Mouse (Mus musculus): Measurements from ENCODE around the gene Lrriq4. TPM values are rescaled to one million over a fixed set of nuclear protein-coding genes. Genes with fewer than 3 reads are reported as not detected.

The Lrriq4 gene
- polyA plus RNA-seq, 1 experiment from 2014 or later = not detected

DNA sequence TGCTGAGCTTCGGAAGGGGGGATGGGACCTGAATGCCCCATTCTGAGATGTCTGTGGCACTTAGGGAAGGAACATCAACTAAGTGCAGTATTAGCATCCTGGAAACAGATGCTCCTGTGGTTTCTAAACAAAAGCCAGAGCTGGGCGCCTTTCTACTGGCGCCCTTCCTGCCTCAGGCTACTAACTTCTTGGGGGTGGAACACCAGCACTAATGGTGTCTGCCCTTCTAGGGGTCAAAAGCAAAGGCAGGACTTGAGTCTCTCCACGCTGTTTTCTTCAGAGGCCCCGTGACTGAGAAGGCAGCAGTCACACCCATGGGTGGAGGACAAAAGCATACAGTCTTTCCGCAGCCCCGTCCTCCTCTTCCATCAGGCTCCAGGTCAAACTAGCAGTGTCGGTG, 2.5 kb downstream of the Lrriq4 start:
- Histone ChIP-seq H3K27ac (replicated peaks in 1 of 2; ENCODE audit: control insufficient read depth in 1 of 2, insufficient read depth in 1 of 2, low read depth in 2 of 2, low read length in 2 of 2) (no peak overlapping the region), H3K9me3 (ENCODE audit: control insufficient read depth, low read length) (no peaks in the 10 kb centered on the region), H3K4me1 (ENCODE audit: control insufficient read depth in 2 of 2, insufficient read depth in 2 of 2, low read length in 2 of 2) (peaks cover 6 to 13% of the 10 kb centered on the region in 2 experiments), H3K9ac (ENCODE audit: low read length) (no peak overlapping the region), H3K4me3 (ENCODE audit: control insufficient read depth in 1 of 2, insufficient read depth in 1 of 2, low read depth in 1 of 2, low read length in 2 of 2) (no peak overlapping the region), H3K4me2 (ENCODE audit: low read length) (no peak overlapping the region), H3K27me3 (ENCODE audit: control insufficient read depth, insufficient read depth, low read length) (peaks cover 22% of the 10 kb centered on the region), H3K36me3 (ENCODE audit: control insufficient read depth, insufficient read depth, low read length) (no peaks in the 10 kb centered on the region)
- no peak for ATAC-seq (ENCODE audit: insufficient number of reproducible peaks, insufficient read depth, low FRiP score, low read depth)
- whole genome bisulfite sequencing = 50% methylated on average over 8 of the region's 8 CpGs

DNA sequence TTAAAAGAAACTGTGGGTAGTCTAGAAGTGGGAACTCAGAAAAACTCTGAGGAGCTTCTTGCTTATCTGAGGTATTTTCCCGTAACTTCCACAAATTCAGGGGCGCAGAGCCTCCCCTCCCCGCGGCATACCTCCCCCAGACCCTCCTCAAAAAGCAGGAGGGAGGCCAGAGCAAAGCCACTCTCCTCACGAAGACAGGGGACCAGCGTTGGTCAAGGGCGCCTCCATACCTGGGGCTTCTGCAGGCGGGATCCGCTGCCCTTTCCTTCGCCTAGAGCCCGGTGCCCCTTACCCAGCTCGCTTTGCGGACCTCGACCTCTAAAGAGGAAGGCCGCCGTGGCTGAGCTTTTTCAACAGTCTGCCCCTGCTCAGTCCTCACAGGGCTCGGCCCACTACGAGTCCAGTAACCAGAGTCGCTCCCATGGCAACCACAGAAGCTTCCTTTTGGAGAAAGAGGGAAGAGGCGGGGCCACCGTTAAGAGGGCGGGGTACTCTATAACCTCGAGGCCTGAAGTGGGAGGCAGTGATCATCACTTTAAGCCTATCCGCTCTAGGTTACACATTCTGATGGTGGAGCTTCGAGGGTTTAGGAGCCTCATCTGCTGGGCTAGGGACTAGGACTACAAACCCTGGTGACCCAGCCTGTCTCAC, 3.3 kb downstream of the Lrriq4 start, which contains the start of gene Lrrc34:
Gene Lrrc34 (minus strand): TSS at position 430 of the 651 bp plus-strand sequence.
- peak within 1 kb of the TSS; percentile 40 to 46 for H3K4me3 ChIP-seq (ENCODE audit: control insufficient read depth in 1 of 2, insufficient read depth in 1 of 2, low read depth in 1 of 2, low read length in 2 of 2)
- H3K4me1 ChIP-seq (ENCODE audit: control insufficient read depth in 2 of 2, insufficient read depth in 2 of 2, low read length in 2 of 2) = peaks cover 6 to 13% of the 10 kb centered on the region in 2 experiments
- H3K4me2 ChIP-seq (ENCODE audit: low read length) = peak within 1 kb of the TSS; percentile 78
- no peaks in the 10 kb centered on the region for H3K36me3 ChIP-seq (ENCODE audit: control insufficient read depth, insufficient read depth, low read length)
- peak within 1 kb of the TSS; percentile 69 for H3K9ac ChIP-seq (ENCODE audit: low read length)
- H3K9me3 ChIP-seq (ENCODE audit: control insufficient read depth, low read length) = no peaks in the 10 kb centered on the region
- ATAC-seq (ENCODE audit: insufficient number of reproducible peaks, insufficient read depth, low FRiP score, low read depth) = peak; percentile 73; the same call in 1 of the 2 replicates
- no peak within 1 kb of the TSS for H3K27ac ChIP-seq (replicated peaks in 1 of 2; ENCODE audit: control insufficient read depth in 1 of 2, insufficient read depth in 1 of 2, low read depth in 2 of 2, low read length in 2 of 2)
- H3K27me3 ChIP-seq (ENCODE audit: control insufficient read depth, insufficient read depth, low read length) = peaks cover 25% of the 10 kb centered on the region
- 3% methylated on average over 25 of the region's 25 CpGs for WGBS

DNA sequence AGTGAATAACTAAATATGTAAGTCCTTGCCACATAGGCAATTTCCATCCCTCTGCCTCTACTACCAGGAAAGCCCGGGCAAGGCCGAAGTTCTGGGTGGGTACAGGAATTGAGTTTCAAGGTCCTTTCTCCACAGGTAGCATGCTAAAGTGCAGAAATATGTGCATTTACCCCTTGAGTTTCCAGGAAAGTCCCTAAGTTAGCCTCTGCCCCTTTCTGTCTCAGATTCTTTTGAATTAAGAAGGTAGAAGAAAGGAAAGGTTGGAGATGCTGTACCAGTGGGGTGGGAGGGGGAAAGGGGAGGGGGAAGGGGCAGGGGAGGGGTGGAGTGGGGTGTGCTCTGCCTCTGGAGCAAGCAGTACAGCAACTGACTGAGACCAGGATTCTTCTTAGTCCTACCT, 4.2 kb downstream of the Lrriq4 start:
- H3K4me1 ChIP-seq (ENCODE audit: control insufficient read depth in 2 of 2, insufficient read depth in 2 of 2, low read length in 2 of 2) = peaks cover 6 to 8% of the 10 kb centered on the region in 2 experiments
- H3K9ac ChIP-seq (ENCODE audit: low read length) = no peak overlapping the region
- no peak overlapping the region for H3K27ac ChIP-seq (replicated peaks in 1 of 2; ENCODE audit: control insufficient read depth in 1 of 2, insufficient read depth in 1 of 2, low read depth in 2 of 2, low read length in 2 of 2)
- WGBS = 85% methylated on average over 2 of the region's 2 CpGs
- ATAC-seq (ENCODE audit: insufficient number of reproducible peaks, insufficient read depth, low FRiP score, low read depth) = no peak
- H3K36me3 ChIP-seq (ENCODE audit: control insufficient read depth, insufficient read depth, low read length) = no peaks in the 10 kb centered on the region
- H3K27me3 ChIP-seq (ENCODE audit: control insufficient read depth, insufficient read depth, low read length) = peaks cover 27% of the 10 kb centered on the region
- H3K4me3 ChIP-seq (ENCODE audit: control insufficient read depth in 1 of 2, insufficient read depth in 1 of 2, low read depth in 1 of 2, low read length in 2 of 2) = no peak overlapping the region
- H3K4me2 ChIP-seq (ENCODE audit: low read length) = no peak overlapping the region
- no peaks in the 10 kb centered on the region for H3K9me3 ChIP-seq (ENCODE audit: control insufficient read depth, low read length)

DNA sequence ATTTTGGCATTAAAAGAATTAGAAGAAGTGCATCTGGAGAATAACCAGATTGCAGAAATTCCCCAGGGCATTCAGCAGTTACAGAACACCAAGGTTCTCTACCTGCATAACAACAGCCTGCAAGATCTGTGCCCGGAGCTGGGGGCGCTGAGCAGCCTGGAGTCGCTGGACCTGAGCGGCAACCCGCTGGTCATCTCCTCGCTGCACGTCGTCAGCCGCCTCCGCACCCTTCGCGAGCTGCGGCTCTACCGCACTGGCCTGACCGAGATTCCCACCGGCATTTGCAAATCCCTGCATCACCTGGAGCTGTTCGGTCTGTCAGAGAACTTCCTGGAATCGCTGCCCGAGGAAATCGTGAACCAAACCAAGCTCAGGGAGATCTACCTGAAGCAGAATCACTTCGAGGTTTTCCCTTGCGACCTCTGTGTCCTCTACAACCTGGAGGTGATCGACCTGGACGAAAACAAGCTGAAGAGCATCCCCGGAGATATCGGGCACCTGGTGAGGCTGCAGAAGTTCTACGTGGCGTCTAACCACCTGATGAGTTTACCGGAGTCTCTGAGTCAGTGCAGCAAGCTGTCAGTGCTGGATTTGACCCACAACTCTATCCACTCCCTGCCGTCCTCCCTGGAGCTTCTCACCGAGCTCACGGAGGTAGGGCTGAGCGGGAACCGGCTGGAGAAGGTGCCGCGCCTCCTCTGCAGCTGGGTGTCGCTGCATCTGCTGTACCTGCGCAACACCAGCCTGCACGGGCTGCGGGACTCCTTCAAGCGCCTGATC, 5.9 kb downstream of the Lrriq4 start:
- H3K36me3 ChIP-seq (ENCODE audit: control insufficient read depth, insufficient read depth, low read length) = no peaks in the 10 kb centered on the region
- WGBS = under 1% methylated on average over 41 of the region's 41 CpGs
- H3K9ac ChIP-seq (ENCODE audit: low read length) = peak overlapping the region; percentile 54
- H3K9me3 ChIP-seq (ENCODE audit: control insufficient read depth, low read length) = no peaks in the 10 kb centered on the region
- H3K4me2 ChIP-seq (ENCODE audit: low read length) = peak overlapping the region; percentile 97
- H3K27me3 ChIP-seq (ENCODE audit: control insufficient read depth, insufficient read depth, low read length) = peaks cover 28% of the 10 kb centered on the region
- ATAC-seq (ENCODE audit: insufficient number of reproducible peaks, insufficient read depth, low FRiP score, low read depth) = no peak
- peaks cover 6 to 8% of the 10 kb centered on the region in 2 experiments for H3K4me1 ChIP-seq (ENCODE audit: control insufficient read depth in 2 of 2, insufficient read depth in 2 of 2, low read length in 2 of 2)
- no peak overlapping the region for H3K27ac ChIP-seq (replicated peaks in 1 of 2; ENCODE audit: control insufficient read depth in 1 of 2, insufficient read depth in 1 of 2, low read depth in 2 of 2, low read length in 2 of 2)
- peak overlapping the region; percentile 47 to 50 for H3K4me3 ChIP-seq (ENCODE audit: control insufficient read depth in 1 of 2, insufficient read depth in 1 of 2, low read depth in 1 of 2, low read length in 2 of 2)

DNA sequence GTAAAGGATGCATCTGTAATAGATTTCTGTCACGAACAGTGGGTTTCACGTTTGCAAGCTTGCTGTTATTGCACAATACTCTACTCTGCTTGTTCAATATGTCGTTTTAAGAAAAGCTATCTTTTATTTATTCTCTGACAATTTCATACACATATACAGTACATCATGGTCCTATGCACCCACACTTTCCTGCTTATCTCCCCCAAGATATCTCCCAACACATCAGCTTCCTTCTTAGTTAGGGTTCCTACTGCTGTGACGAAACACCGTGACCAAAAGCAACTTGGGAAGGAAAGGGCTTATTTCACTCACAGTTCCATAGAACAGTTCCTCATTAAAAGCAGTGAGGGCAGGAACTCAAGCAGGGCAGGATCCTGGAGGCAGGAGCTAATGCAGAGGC, 11.6 kb downstream of the Lrriq4 start:
- Histone ChIP-seq H3K27ac (replicated peaks in 1 of 2; ENCODE audit: control insufficient read depth in 1 of 2, insufficient read depth in 1 of 2, low read depth in 2 of 2, low read length in 2 of 2) (no peak overlapping the region), H3K4me2 (ENCODE audit: low read length) (no peak overlapping the region), H3K4me3 (ENCODE audit: control insufficient read depth in 1 of 2, insufficient read depth in 1 of 2, low read depth in 1 of 2, low read length in 2 of 2) (no peak overlapping the region), H3K27me3 (ENCODE audit: control insufficient read depth, insufficient read depth, low read length) (peaks cover 12% of the 10 kb centered on the region), H3K36me3 (ENCODE audit: control insufficient read depth, insufficient read depth, low read length) (no peaks in the 10 kb centered on the region), H3K4me1 (ENCODE audit: control insufficient read depth in 2 of 2, insufficient read depth in 2 of 2, low read length in 2 of 2) (no peaks in the 10 kb centered on the region), H3K9me3 (ENCODE audit: control insufficient read depth, low read length) (no peaks in the 10 kb centered on the region), H3K9ac (ENCODE audit: low read length) (no peak overlapping the region)
- no peak for ATAC-seq (ENCODE audit: insufficient number of reproducible peaks, insufficient read depth, low FRiP score, low read depth)
- WGBS = 82% methylated on average over 5 of the region's 5 CpGs

DNA sequence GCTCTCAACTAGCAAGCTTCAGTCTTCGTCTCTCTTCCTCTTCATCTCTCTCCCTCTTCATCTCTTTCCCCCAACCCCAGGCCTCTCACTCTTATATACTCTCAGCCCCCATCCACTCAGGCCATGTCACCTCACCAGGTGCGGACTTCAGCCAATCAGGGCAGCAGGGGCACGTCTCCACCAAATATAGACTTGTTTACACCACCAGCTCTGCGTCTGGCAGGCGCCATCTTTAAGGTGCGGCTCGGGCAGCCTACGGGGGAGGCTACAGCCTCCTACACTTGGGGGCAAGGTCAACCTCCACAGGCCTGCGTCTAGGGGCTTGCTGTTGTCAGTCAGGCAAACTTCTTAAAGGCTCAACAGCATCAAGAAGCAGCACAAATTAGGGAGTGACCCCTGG, 14.2 kb downstream of the Lrriq4 start:
- no peak overlapping the region for H3K4me2 ChIP-seq (ENCODE audit: low read length)
- H3K27me3 ChIP-seq (ENCODE audit: control insufficient read depth, insufficient read depth, low read length) = peaks cover under 1% of the 10 kb centered on the region; the same call in 1 of the 2 replicates
- H3K9ac ChIP-seq (ENCODE audit: low read length) = no peak overlapping the region
- H3K4me3 ChIP-seq (ENCODE audit: control insufficient read depth in 1 of 2, insufficient read depth in 1 of 2, low read depth in 1 of 2, low read length in 2 of 2) = no peak overlapping the region
- WGBS = 80% methylated on average over 9 of the region's 9 CpGs
- no peaks in the 10 kb centered on the region for H3K36me3 ChIP-seq (ENCODE audit: control insufficient read depth, insufficient read depth, low read length)
- no peak overlapping the region for H3K27ac ChIP-seq (replicated peaks in 1 of 2; ENCODE audit: control insufficient read depth in 1 of 2, insufficient read depth in 1 of 2, low read depth in 2 of 2, low read length in 2 of 2)
- H3K9me3 ChIP-seq (ENCODE audit: control insufficient read depth, low read length) = no peaks in the 10 kb centered on the region
- H3K4me1 ChIP-seq (ENCODE audit: control insufficient read depth in 2 of 2, insufficient read depth in 2 of 2, low read length in 2 of 2) = no peaks in the 10 kb centered on the region
- no peak for ATAC-seq (ENCODE audit: insufficient number of reproducible peaks, insufficient read depth, low FRiP score, low read depth)

DNA sequence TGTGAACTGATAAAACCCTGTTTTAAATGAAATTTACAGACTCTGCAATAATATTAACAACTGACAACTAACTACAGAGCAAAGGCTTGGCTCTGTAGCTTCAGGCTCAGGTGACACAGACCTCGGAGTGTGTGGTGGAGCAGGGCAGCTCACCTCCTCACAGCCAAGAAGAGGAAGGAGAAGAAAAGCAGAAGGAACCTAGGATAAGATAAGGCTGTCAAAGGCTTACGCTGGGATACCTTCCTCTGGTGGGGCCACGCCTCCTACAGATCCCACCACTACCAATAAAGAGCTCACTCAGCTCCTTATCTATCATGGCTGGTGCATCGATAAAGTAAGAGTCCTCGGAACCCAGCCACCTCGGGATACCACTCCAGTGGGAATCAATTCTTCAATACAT, 38.9 kb downstream of the Lrriq4 start:
- no peak overlapping the region for H3K4me2 ChIP-seq (ENCODE audit: low read length)
- H3K27ac ChIP-seq (replicated peaks in 1 of 2; ENCODE audit: control insufficient read depth in 1 of 2, insufficient read depth in 1 of 2, low read depth in 2 of 2, low read length in 2 of 2) = no peak overlapping the region
- no peaks in the 10 kb centered on the region for H3K36me3 ChIP-seq (ENCODE audit: control insufficient read depth, insufficient read depth, low read length)
- no peaks in the 10 kb centered on the region for H3K27me3 ChIP-seq (ENCODE audit: control insufficient read depth, insufficient read depth, low read length)
- H3K9me3 ChIP-seq (ENCODE audit: control insufficient read depth, low read length) = no peaks in the 10 kb centered on the region
- H3K4me3 ChIP-seq (ENCODE audit: control insufficient read depth in 1 of 2, insufficient read depth in 1 of 2, low read depth in 1 of 2, low read length in 2 of 2) = no peak overlapping the region
- peaks cover 2% of the 10 kb centered on the region in 2 experiments; a peak in 1 of 4 replicates for H3K4me1 ChIP-seq (ENCODE audit: control insufficient read depth in 2 of 2, insufficient read depth in 2 of 2, low read length in 2 of 2)
- 11% methylated on average over 6 of the region's 6 CpGs for WGBS
- H3K9ac ChIP-seq (ENCODE audit: low read length) = no peak overlapping the region
- ATAC-seq (ENCODE audit: insufficient number of reproducible peaks, insufficient read depth, low FRiP score, low read depth) = no peak

Measured in heart, embryonic 14.5 days (tissue).